Mouse (Mus musculus) ES-E14 (cell line): Measurements from ENCODE around the gene Six3.

Experiments
- HCFC1 ChIP-seq: IDR thresholded peaks from 2 replicates; pipeline ENCODE4 v1.6.1; 2012; ENCODE audit warnings: low read length, inconsistent platforms, borderline replicate concordance; ENCODE audit not compliant: insufficient read depth
- MAFK ChIP-seq: IDR thresholded peaks from 2 replicates; pipeline ENCODE4 v1.6.1; 2014; ENCODE audit warnings: mild to moderate bottlenecking, low read depth, low read length, inconsistent platforms; ENCODE audit not compliant: insufficient read depth
- ZC3H11A ChIP-seq: IDR thresholded peaks from 2 replicates; pipeline ENCODE4 v1.6.1; 2012; ENCODE audit warnings: low read depth, mild to moderate bottlenecking, inconsistent platforms, low read length, borderline replicate concordance

DNA sequence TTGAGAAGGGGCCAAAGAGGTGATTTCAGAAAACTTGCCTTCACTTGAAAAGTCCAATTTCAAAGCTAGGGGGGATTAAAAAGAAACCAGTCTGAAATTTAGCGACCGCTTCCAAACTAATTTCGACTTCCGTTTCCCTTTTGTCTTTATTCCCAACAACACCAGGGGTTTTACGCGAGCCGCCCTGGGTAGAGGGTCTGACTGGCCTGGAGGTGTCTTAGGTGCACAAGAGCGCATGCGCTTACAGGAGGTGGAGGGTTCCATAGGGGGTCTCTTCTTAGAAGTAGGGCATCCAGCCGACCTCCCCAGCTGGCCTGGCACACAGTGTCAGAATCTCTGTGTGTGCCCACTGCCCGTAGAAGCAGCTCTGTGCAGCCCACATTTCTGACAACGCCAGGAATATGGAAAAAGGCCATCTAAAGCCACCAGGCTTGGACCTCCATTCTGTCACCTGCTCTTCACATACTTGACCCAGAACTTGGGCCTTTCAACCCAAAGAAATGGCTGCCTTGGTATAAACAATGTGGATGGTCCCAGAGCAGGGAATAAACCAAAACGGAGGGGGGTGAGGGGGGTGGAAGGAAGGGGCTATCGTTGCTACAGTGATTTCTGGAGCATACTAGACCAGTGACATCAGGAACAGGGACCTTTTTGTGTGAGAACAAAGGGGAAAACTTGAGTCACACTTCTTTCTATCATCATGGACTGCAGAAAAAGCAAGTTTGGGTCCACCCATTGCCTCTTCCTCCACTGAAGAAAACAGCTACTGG lies 12.9 kb downstream of the Six3 start:
- TF ChIP-seq ZC3H11A: no peak
- no peak for TF ChIP-seq MAFK
- no peak for TF ChIP-seq HCFC1
